Mouse (Mus musculus) kidney, postnatal 14 days (tissue): ENCODE measurements around the gene Btbd9.
"Not testable (repeated sequence)": the region's sequence is repeated elsewhere in the genome, so short reads cannot be mapped to it uniquely, and the experiment has no call there.

ENCODE experiments used
- DNase-seq: peaks from one replicate; pipeline ENCODE4 v3.0.0; 2022; ENCODE audit warnings: mixed read lengths

Btbd9 gene

DNA sequence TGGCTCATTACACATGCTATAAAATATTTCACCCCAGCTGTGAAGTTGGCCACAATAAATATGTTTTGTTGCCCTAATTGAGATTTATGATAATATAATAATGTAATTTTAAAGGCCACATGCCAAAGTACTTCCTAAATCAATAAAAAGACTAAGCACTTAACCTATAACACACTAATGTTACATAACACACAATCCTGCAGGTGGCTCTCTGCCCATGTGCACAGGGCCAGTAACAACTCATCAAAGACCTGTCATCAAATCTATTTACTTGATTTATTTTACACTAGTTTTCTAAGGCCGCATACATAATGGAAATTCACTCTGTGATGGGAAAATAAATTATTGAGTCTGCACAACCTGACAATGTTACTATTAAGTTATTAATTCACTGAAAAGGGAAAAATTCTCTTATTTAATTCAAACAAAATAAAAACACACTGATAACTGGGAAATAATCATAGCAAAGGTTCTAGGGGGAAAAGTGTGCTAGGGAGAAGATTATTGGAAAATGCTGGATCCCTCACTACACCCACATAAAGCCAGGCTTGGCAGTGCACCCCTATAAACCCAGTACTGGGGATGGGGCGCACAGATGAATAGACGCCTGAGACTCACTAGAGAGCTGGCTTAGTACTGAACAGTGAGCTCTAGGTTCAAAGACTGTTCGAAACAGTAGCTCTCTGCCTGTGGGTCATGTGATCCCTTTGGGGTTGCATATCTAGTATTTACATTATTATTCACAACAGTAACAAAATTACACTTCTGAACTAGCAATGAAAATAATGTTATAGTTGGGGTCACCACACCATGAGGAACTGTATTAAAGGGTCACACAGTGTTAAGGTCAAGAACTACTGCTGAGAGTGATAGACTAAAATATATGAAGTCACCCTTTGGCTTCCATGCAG, 23.0 kb downstream of the Btbd9 start:
- DNase-seq, result no peak

DNA sequence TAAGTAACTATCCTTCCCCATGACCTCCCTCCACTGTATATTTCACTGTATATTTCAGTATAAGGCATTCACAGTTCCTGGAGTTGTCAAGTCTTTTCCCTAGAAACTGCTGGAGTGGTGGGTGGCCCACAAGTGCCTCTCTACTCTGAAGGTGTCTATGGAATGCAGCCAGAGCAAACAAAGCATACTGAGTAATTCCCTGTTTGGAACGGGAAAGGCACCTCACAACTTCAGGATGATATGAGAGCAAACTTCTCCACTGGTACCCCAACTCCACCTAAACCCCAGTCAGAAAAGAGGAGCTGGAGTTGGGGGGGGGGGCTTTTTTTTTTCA, 25.5 kb downstream of the Btbd9 start:
- no peak for DNase-seq

DNA sequence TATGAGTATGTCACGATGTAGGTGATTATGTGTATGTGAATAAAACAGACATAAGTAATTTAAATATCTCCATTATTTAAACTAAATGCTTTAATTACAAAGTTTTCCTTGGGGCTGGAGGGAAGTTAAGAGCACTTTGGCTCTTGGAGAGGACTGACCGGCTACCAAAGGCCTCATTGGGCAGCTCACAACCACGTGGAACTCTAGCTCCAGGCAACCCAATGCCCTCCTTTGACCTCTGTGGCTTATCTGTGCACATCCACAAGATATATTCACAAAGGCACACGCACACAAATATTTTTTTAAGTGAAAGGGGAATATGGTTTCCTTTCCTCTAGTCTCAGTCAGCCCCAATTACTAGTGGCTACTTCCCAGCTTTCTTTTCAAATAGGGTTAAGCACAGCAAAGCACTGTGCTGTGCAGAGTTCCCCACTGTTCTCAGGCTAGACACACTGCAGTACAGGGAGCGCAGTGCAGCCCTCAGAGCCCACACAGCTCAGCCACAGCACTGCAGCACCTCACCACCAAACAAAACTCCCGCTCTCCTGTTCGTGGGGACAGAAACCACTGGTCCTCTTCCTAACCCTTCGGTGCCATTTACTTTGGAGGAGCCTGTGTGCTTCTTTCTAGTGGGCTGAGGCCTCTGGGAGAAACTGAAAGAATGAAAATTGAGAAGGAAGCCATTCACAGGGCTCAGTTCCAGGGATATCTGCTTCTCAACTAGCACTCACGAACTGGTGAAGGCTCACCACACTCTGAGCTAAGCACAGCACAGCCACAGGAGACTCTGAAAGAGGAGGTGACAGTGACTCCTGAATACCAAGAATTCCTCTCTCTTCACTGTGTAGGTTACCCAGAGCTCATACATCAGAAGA, 26.2 kb downstream of the Btbd9 start:
- DNase-seq, result no peak

DNA sequence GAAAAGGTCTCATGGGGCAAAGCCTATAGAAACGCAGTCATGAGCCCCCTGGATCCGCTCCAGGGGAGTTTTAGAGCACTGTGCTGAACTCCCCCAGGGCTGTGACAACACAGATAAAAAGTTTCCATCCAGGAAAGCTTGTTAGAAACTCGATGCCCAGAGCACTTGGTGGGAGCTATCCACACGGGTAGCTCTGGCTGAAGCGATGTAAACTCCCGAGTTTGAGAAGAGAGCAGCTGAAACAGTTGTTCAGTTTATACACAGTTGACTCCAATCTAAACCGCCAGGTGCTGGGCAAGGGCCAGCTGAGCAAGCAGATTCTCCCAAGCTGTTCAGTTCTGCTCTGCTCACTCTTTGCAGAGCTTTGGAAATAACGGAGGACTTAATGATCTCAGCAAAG, 37.2 kb downstream of the Btbd9 start:
- peak; percentile 56 for DNase-seq

DNA sequence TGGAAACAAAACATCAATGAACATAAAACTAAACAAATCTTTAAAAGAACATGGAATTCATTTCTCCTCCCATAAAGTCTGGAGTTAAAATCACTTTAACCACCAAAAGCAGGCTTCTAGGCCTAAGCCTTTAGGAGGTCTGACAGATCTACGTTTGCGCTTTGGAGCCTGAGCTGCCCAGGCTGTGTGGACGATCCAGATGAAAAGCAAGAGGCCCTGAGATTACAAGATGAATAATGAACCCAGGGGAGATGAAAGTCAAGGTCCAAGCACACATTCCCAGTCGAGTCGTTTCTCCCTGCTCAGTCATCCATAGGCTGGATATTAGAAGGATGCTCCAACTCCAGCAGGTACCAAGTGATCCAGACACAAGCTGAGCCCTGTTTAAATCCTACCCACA, 39.6 kb downstream of the Btbd9 start:
- no peak for DNase-seq

DNA sequence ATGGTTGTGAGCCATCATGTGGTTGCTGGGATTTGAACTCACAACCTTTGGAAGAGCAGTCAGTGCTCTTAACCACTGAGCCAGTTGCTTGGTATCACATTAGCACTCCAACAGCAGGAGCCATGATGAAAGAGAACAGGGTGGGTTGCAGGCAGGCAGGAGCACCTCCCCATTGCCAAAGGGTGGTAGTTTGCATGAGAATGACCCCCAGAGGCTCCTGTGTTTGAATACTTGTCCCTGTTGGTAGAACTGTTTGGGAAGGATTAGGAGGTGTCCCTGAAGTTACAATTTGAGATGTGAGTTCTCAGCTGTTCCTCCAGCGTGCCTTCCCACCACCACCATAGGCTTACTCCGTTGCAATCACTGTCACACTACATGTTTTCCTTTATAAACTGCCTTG, 43.2 kb downstream of the Btbd9 start:
- DNase-seq, result no peak

DNA sequence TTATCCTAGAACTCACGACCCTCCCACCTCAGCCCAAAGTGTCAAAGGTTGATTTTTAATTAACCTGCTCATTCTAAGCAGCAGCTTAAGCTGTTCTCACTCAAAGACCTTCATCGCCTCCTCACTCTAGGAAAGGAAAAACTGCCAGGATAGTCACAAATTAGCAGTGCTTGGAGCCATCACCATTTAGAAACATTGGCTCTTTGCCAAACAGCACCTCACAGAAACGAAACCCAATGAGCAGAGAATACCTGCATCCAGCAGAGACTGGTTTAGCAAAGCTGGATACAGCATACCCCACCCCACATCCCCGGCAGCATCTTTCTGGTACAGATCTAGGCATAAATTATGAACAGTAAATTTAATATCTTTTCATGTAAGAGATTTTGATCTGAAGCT, 45.7 kb downstream of the Btbd9 start:
- no peak for DNase-seq

DNA sequence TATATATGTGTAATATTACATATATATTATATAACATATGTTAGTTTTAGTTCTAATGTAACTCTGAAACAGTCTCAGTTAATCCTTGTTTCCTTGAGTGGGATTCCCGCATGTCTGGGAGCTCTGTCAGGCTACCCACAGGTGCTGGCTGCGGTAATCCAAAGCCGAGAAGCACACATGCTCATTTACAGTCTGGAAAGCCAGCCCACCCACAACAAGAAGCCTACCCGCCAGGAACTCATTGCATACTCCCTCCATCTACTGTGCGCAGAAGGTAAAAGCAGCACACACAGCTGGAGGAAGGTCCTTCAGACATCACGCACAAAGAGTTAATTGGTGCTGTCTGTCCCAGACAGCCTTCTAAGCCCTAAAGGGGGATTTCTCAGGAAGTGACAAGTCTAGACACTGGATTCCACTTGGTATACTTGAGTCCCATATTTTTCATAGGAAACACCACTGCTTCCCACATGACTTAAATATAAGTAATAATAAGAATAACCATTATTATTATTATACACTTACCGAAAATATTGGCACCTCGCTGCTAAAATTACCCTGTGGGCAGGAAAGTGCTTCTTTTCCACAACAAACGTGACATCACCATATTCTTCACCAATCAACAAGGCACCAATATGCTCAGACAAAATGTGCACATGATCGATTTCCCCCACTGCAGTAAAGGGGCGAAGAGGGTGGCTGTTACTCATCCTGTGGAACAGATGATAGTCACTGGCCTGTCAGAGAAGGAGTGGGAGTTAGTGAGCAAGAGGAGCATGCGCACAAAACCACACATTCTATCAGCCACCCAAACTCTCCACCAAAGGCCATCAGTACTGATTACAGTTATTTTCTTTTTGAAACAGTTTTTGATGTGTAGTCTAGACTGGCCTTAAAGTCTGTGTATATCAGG, 46.4 kb downstream of the Btbd9 start:
- DNase-seq, result no peak

DNA sequence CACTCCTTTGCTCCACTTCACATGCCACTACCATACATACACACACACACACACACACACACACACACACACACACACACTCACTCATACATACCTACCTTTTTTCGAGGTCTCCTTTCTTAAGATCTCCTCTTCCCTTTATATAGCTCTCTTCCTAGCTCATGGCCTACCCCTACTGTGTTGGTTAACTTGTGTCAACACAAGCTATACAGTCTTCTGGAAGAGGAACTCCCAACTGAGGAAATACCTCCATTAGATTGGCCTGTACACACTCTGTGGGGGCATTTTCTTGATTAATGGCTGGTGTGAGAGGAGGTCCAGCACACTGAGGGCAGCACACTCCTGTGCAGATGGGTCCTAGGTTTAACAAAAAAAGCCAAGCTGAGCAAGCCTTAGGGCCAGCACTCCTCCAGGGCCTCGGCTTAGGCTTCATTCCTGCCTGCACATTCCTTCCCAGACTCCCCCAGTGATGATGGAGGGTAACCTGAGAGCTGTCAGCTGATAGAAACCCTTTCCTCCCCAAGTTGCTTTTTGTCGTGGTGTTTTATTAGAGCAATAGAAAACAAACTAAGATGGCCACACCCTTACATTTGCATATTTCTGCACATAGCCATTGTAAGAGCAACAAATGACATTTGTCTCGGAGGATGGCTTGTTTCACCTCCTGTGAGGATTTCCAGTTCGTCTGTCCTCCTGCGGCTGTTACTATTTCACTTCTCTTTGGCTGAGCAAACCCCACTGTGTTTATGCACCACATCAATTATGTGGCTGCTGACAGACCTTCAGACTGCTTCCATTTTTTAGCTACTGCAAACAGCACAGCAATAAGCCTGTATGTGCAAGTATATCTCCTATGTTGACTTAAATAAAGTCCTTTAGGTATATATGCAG, 50.6 kb downstream of the Btbd9 start:
- no peak for DNase-seq

DNA sequence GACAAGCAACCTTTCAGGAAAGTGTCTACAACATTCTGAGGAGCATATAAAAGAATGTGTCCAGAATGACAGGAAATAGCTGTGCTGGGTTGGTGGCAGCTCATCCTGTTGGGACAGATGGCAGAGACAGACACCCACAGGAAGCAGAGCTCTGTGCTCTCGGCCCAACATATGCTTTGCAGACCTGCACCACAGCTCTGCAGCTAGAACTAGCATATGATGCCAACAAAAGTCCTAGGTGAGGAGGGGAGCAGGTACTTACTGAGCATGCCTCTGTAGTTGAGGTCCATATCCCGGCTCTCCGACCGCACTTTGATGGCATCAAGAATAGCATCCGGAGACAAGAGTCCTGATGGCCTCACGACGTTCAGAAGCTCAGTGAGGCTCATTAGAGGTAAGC, 51.8 kb downstream of the Btbd9 start:
- DNase-seq, result peak; percentile 36

DNA sequence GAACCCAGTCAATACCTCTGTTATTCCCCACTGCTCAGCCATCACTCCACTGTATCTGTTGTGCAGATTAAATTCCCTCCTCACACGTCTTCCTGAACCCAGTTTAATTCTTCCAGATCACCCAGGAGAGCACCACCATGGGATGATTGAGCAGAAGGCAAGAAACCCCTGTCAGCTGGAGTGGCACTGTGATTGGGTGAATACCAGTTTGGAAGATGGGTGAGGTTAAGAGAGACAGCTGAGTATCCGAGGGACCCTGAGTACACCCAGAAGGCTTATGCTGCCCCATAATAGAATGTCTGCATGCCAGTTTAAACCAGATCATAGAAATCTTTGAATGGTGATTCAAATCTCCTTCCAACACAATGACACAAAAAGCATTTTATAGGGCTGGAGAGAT, 52.5 kb downstream of the Btbd9 start:
- DNase-seq, result no peak

DNA sequence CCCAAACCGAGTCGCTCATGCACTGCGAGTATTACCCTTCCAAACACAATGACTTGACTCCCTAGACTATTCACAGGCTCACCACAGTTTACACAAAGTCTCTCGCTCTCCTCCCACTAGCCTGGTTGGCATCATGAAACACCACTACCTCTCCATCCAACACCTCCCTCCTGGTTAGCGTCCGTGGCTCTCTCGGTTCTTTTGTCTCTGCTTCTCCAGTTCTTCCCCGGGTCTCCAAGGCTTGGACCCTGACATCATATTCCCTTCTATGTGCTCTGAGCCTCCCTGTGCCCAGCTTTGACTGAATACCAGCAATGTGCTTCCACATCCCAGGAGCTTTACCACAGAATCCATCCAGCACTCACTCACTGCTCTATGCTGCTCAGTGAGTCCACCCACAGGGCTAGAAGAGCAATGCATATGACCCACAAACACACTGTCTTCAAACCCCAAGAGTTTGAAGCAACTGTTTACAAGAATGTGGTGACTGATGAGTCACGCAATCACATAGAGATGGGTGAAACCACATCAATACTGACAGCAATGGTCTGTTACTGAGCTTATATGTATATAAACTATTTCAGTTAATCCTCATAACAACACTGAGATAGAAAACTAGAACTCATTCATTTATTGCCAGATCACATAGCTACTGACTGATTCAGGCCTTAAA, 53.7 kb downstream of the Btbd9 start:
- DNase-seq, result no peak

DNA sequence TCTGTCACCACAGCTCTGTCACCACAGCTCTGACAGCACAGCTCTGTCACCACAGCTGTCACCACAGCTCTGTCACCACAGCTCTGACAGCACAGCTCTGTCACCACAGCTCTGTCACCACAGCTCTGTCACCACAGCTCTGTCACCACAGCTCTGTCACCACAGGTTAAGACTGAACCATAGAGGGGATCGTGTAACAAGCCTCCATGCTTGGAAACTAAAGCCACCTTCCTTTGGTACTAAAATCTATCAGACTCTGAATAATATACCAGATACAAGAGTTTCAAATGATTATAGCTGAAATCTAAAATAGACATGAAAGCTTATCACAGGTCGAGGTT, 57.1 kb downstream of the Btbd9 start:
- DNase-seq, result not testable (repeated sequence)

DNA sequence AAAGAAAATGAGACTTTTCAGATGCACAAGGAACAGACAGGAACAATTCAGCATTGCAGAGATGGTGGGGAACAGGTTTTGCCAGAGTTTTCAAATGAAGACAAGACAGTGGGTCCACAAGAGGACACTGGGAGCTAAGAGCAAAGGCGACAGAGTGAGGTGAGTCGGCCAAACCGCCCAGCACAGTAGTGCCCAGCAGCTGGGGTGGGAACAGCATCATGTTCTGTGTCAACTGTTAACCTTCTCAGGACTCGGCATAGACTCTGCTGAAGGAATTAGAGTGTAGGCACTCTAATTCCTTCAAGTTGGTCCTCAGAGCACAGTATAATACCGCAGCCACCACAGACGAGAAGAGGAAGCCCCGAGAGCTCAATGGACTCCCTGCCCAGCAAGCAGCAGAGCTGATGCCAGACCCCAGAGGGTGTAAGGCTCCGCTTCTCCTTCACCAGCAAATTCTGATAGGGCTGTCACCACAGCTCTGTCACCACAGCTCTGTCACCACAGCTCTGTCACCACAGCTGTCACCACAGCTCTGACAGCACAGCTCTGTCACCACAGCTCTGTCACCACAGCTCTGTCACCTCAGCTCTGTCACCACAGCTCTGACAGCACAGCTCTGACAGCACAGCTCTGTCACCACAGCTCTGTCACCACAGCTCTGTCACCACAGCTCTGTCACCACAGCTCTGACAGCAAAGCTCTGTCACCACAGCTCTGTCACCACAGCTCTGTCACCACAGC, 57.7 kb downstream of the Btbd9 start:
- DNase-seq, result no peak

DNA sequence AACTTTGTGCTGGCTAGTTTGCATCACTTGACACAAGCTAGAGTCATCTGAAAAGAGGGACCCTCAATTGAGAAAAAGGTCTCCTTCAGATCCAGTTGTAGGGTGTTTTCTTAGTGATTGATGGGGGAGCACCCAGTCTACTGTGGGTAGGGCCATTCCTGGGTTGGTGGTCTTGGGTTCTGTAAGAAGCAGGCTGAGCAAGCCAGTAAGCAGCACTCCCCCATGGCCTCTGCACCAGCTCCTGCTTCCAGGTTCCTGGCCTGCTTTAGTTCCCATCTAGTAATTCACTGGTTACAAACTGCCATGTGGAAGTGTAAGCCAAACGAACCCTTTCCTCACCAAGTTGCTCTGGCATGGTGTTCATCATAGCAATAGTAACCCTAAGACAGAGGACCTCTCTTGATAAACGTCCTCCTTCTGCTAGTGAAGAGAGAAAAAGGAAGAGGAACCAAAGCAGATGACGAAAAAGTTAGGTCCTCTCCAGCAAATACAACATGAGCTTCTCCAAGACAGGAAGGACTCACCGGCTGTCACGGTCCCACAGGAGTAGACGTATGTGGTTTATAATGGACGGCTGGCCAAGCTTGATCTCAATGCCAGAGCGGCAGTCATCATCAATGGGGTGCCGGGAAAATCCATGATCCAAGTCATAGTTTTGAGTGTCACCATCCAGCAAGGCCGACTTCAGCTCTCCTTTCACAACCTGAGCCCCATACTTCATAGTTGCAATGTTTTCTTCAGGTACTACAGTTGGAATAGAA, 59.5 kb downstream of the Btbd9 start:
- DNase-seq, result no peak

DNA sequence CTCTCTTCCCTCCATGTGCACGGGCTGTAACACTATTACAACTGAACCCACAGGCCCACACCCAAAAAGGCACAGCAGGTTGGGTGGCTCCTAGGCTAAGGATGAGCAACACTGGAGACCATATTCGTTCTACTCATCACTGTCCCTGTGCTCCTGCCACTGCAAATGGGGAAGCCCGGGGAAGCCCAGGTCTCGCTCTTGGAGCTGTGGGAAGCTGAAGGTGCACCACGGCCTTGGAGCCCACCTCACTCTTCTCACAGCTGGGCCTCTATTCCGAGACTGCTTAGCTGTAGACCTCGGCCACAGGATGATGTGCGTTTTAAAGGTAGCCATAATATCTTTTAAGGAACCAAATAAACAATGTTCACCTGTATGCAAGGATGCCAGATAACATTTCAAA, 60.9 kb downstream of the Btbd9 start:
- no peak for DNase-seq

DNA sequence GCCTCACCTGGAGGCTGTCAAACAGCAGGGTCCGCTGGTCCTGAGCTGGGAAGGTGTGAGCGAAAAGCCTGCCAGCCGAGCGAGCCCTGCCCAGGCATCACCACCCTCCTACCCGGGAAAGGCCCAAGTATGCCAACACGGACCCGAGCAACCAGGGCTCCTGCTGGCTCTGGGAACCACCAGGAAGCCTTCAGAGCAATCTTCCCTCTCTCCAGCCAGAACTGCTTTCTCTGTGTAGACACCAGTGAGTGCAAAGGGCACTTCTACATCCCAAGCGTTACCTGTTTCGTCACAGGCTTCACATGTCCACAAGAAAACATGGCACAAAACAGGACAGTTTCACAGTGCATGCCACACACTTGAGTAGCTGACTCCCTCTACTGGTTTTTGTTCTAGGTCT, 63.3 kb downstream of the Btbd9 start:
- DNase-seq, result no peak

DNA sequence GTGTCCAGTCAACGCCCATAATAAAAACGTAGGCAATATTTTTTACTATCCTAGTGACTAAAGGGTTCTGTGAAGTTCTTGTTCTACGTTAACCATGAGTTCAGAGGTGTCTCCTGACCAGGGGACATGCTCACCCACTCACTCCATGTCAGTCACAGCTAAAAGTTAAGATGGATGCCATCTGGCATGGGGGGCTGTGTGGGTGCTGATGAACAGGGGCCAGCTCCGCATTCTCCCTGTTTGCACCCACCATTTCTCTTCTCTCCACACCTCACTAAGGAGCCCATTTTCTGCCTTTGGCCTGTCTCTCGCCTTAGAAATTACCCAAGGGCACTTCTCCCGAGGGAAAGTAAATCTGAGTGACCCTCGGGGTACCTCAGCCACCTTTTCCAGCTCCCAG, 63.8 kb downstream of the Btbd9 start:
- no peak for DNase-seq

DNA sequence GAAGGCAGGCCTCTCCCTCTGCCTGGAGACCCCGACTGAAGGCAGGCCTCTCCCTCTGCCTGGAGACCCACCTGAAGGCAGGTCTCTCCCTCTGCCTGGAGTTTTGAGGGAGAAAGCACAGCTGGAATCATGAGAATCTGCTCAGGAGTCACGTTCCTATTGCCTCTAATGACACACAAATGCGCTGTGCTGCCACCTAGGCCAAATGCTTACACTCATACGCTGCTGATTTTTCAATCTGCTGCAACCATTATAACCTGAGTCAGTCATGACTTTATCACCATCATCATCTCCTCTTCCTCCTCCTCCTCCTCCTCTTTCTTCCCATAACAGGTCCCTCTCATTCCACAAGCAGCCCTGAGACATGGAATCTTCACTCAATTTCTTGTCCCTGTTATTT, 64.3 kb downstream of the Btbd9 start:
- DNase-seq, result no peak

DNA sequence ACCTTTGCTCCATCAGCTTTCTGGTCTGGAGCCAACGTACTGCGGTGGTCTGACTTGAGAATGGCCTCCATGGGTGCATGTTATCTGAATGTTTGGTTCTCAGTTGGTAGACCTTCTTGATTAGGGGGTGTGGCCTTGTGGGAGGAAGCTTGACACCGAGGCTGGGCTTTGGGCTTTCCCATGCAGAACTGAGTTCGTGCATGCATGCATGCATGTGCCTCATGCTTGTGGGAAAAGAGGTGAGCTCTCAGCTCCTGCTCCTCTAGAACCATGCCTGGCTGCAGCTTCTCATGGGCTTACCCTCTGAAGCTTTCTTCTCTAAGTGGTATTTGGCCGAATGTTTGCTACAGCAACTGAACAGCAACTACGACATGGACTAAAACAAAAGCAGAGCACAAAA, 64.9 kb downstream of the Btbd9 start:
- no peak for DNase-seq
